Mouse (Mus musculus) heart, postnatal 14 days (tissue): ENCODE measurements around the gene Tmem25. TPM values are rescaled to one million over a fixed set of nuclear protein-coding genes. Genes with fewer than 3 reads are reported as not detected.
"Not testable (repeated sequence)": the region's sequence is repeated elsewhere in the genome, so short reads cannot be mapped to it uniquely, and the experiment has no call there.

Experiments
- DNase-seq, 2 experiments: peaks; one replicate each; pipeline ENCODE4 v3.0.0; 2021 to 2022
- intact Hi-C: fragments of 180-260 bp; cut with DNase I; formaldehyde crosslinking; loops from one replicate; pipeline ENCODE4 v1.15.1; 2025
- total RNA-seq, 2 experiments: library from RNA; stranded (reverse); gene quantifications; 2 replicates each; pipeline ENCODE4 v1.2.3; 2021

The Tmem25 gene
- total RNA-seq, 2 experiments from 2014 or later, result 10.4 to 12.7 TPM

DNA sequence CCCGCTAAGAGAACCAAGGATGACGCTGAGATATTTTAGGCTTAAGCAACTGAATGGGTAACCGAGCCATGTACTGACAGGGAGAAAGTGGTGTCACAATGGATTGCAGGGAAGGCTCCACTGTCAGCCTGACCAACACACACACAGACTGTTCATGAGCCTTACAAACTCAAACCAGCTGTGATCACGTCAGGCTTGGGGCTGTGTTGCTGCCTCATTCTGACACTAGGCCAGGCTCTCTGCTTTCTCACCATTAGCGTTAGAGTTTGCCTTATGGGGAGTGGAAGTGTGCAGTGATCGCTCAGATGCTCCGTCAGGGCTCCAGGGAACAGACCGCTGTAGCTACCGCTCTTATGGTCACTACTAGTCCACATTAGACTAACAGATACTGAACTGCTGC lies 6.3 kb downstream of the Tmem25 start:
- no peak for DNase-seq
- intact Hi-C loops, result no loop called here

- intact Hi-C loops, result no loop called here
- peak; percentile 93 to 94 for DNase-seq
Measured at GRCm38 (mm10) chr9:44772750-44773651, 26.1 kb downstream of the Tmem25 start.

- intact Hi-C loops, result no loop called here
- DNase-seq, result no peak
Measured at GRCm38 (mm10) chr9:44772392-44772749, 26.7 kb downstream of the Tmem25 start.

DNA sequence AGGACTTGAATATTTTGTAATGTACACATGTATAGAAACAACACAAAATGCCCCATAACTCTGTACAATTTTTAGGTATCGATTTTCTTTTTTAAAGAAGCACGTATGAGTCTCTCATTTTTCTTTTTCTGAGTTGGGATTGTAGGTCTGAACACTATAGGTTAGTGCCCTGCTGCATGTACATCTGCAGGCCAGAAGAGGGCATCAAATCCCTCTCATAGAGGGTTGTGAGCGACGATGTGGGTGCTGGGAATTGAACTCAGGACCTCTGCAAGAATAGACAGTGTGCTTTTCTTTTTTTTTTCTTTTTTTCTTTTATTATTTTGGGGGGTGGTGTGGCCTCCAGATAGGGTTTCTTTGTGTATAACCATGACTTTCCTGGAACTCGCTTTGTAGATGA lies 27.7 kb downstream of the Tmem25 start:
- intact Hi-C loops, result no loop called here
- no peak for DNase-seq

- intact Hi-C loops, DNase-seq: not testable (repeated sequence)
Measured at GRCm38 (mm10) chr9:44768029-44768394, 31.1 kb downstream of the Tmem25 start.

DNA sequence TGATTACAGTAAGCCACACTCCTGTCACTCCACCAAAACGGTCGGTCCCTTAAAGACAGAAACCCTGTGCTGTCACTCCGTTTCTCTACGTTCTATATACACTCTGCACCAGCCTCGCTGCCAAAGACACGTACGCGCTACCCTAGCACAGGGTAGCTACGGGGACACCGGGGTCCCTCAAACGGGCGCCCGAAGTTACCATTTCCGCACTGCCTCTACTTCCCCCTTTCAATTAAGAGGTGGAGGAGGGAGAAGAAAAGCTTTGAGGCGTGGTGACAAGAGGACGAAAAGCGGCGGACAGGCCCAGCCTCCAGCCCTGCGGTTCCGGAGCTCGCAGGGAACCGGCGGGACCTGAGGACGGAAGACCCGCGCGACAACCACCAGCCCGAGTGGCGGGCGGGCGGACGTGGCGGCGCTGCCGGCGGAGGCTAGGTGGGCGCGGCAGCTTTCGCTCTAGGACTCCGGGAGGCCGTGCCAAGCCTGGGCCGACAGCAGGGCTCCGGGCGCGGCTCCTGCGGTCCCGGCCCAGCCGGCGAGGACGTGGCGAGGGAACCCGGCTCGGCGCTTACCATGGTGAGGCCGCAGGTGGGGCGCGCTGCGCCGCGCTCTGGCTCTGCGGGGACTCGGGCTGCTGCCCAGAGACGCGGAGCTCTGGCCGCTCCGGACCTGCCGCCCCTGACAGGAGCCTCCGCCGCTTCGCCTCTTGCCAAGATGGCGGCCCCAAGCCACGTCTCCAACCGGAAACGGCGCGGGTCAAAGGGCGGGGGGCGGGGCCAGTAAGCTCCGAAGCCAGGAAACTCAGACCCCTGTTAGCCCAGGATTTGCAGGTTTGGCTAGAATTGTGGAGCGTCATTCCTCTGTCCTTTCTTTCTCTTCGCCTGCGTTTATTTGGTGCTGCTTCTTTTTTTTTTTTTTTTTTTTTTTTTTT lies 31.7 kb downstream of the Tmem25 start, which contains the start of the genes Arcn1 and Ift46:
TSS of gene Arcn1 (minus strand) at position 745 of the 928 bp plus-strand sequence.
TSS of gene Ift46 (plus strand) at position 808 of the 928 bp plus-strand sequence.
- intact Hi-C loops, result no loop called here
- peak; percentile 86 for DNase-seq

DNA sequence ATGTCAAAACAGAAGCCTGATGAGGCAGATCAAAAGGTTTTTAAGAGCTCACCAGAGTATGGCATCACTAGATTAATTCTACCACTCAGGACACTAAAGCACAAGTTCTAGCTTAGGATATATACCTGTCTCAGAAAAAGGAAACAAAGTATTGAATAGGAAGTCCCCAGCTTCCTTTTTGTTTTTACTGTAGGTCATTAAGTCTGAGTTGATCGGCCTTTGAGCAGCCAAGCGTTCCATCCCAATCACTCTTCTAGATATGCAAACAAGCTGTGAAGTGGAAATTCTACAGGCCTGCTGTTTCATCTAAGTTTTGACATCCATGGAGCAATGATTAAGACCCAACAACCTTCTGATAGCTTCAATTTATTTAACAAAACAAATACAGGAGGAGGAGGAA lies 38.2 kb downstream of the Tmem25 start:
- no peak for DNase-seq
- intact Hi-C loops, result no loop called here

DNA sequence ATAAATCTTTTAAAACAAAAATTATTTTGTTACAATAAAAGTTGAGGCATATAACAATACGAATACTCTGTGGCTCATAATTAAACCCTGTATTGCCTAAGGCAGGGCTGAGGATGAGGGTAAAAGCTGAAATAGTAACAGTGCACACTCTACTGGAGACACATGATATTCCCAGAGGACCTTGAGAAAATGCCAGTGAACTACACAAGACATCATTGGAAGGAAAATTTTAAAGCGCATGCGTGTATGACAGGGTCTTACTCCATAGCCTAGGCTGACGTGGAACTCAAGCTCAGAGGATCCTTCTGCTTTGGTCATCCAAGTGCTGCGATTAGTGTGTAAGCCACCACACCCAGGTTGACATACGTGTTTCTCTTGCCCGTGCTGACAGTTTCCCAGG lies 50.6 kb downstream of the Tmem25 start:
- no peak for DNase-seq
- intact Hi-C loops, result loop anchor here (5.0 kb wide), 1 partner anchor 91 kb away; no protein-coding TSS in a partner anchor

GRCm38 (mm10) chr9:44747341-44747740 lies 51.8 kb downstream of the Tmem25 start:
- intact Hi-C loops, result loop anchor here (5.0 kb wide), 1 partner anchor 90 kb away; no protein-coding TSS in a partner anchor
- DNase-seq, result no peak

- DNase-seq, result no peak
- intact Hi-C loops, result loop anchor here (5.0 kb wide), 1 partner anchor 89 kb away; no protein-coding TSS in a partner anchor
Measured at GRCm38 (mm10) chr9:44746666-44747065, 52.4 kb downstream of the Tmem25 start.

- DNase-seq, result no peak
- intact Hi-C loops, result loop anchor here (5.0 kb wide), 1 partner anchor 88 kb away; no protein-coding TSS in a partner anchor
Measured at GRCm38 (mm10) chr9:44745371-44745770, 53.7 kb downstream of the Tmem25 start.

Other genes with a start within 250 kb of the Tmem25 start
- under 1 TPM; 0.12 to 0.20 TPM for gene Cxcr5, start 237.4 kb downstream of the Tmem25 start, total RNA-seq
- gene Ddx6, start 194.4 kb downstream of the Tmem25 start, total RNA-seq, result 10 to 100 TPM; 92.0 to 94.3 TPM
- gene Treh, start 126.1 kb downstream of the Tmem25 start, total RNA-seq, result not detected
- gene Phldb1, start 64.1 kb downstream of the Tmem25 start, total RNA-seq, result 100 to 1,000 TPM; 124 to 132 TPM
- gene Arcn1, start 31.5 kb downstream of the Tmem25 start, total RNA-seq, result 10 to 100 TPM; 80.1 to 88.6 TPM
- 10 to 100 TPM; 32.7 to 41.8 TPM for gene Ift46, start 31.4 kb downstream of the Tmem25 start, total RNA-seq
- gene Ttc36, start 3.8 kb upstream of the Tmem25 start, total RNA-seq, result 1 to 10 TPM in 1 of 2 experiments, under 1 TPM in 1; 0.85 to 1.6 TPM
- gene Kmt2a, start 82.0 kb upstream of the Tmem25 start, total RNA-seq, result 10 to 100 TPM; 29.2 to 31.5 TPM
- gene Atp5l, start 121.4 kb upstream of the Tmem25 start, total RNA-seq, result 1,000 to 10,000 TPM; 1,504 to 1,510 TPM
- 10 to 100 TPM; 38.4 to 45.4 TPM for gene Ube4a, start 166.3 kb upstream of the Tmem25 start, total RNA-seq
- gene Cd3g, start 181.1 kb upstream of the Tmem25 start, total RNA-seq, result 10 to 100 TPM in 1 of 2 experiments, under 1 TPM in 1; 0.86 to 11.7 TPM
- 1 to 10 TPM; 4.5 to 9.4 TPM for gene Cd3d, start 182.5 kb upstream of the Tmem25 start, total RNA-seq
- gene Cd3e, start 210.3 kb upstream of the Tmem25 start, total RNA-seq, result 10 to 100 TPM in 1 of 2 experiments, 1 to 10 TPM in 1; 1.7 to 14.9 TPM
- 1 to 10 TPM in 1 of 2 experiments, under 1 TPM in 1; 1.00 to 1.1 TPM for gene Mpzl2, start 240.5 kb upstream of the Tmem25 start, total RNA-seq